Mouse (Mus musculus) thymus, postnatal 0 days (tissue): ENCODE measurements around the gene Pprc1. TPM values are rescaled to one million over a fixed set of nuclear protein-coding genes. Genes with fewer than 3 reads are reported as not detected.

ENCODE experiments used
- DNase-seq: peaks from one replicate; pipeline ENCODE4 v3.0.0-alpha.2; 2015; ENCODE audit warnings: low spot score
- polyA plus RNA-seq: library from polyadenylated mRNA; unstranded; fragments of >200 nt; fragmentation: Nextera tagmentation; extraction: Ambion mirVana; gene quantifications from 2 replicates; pipeline ENCODE4 v1.2.1, GENCODE M21; 2015

Gene Pprc1
- 11.6 and 12.8 TPM in 2 replicates for polyA plus RNA-seq

- DNase-seq, result no peak
Observed at GRCm38 (mm10) chr19:46044271-46044992, at the start of gene Pprc1. Pprc1 (plus strand) TSS chr19:46044886.

- peak; percentile 30 for DNase-seq
Observed at GRCm38 (mm10) chr19:45997365-45997764, 47.3 kb upstream of the Pprc1 start.

GRCm38 (mm10) chr19:45997785-45998693, 46.6 kb upstream of the Pprc1 start, which contains the start of gene Armh3:
Armh3 (minus strand) TSS chr19:45998488.
- peak; percentile 93 for DNase-seq

GRCm38 (mm10) chr19:45998694-45999217, 45.9 kb upstream of the Pprc1 start:
- DNase-seq, result no peak

GRCm38 (mm10) chr19:45999378-45999777, 45.3 kb upstream of the Pprc1 start:
- no peak for DNase-seq

GRCm38 (mm10) chr19:46002279-46002678, 42.4 kb upstream of the Pprc1 start:
- no peak for DNase-seq

- DNase-seq, result peak; percentile 81
Observed at GRCm38 (mm10) chr19:46003371-46004226, 41.1 kb upstream of the Pprc1 start, which contains the start of gene Hps6. Hps6 (plus strand) TSS chr19:46003508.

- no peak for DNase-seq
Observed at GRCm38 (mm10) chr19:46004814-46005466, 39.7 kb upstream of the Pprc1 start.

GRCm38 (mm10) chr19:46005680-46006079, 39.0 kb upstream of the Pprc1 start:
- no peak for DNase-seq

- peak; percentile 82 for DNase-seq
Observed at GRCm38 (mm10) chr19:46014572-46015178, 30.0 kb upstream of the Pprc1 start.

- DNase-seq, result no peak
Observed at GRCm38 (mm10) chr19:46016023-46016422, 28.7 kb upstream of the Pprc1 start.

GRCm38 (mm10) chr19:46024959-46025358, 19.7 kb upstream of the Pprc1 start:
- no peak for DNase-seq

- no peak for DNase-seq
Observed at GRCm38 (mm10) chr19:46026567-46026966, 18.1 kb upstream of the Pprc1 start.

GRCm38 (mm10) chr19:46028747-46029320, 15.9 kb upstream of the Pprc1 start:
- DNase-seq, result no peak

- DNase-seq, result no peak
Observed at GRCm38 (mm10) chr19:46029652-46030051, 15.0 kb upstream of the Pprc1 start.

- no peak for DNase-seq
Observed at GRCm38 (mm10) chr19:46030196-46030983, 14.3 kb upstream of the Pprc1 start.

- DNase-seq, result no peak
Observed at GRCm38 (mm10) chr19:46031689-46032432, 12.8 kb upstream of the Pprc1 start.
